Mouse (Mus musculus) hindbrain, postnatal 0 days (tissue): ENCODE data around the gene Mta1. TPM values are rescaled to one million over a fixed set of nuclear protein-coding genes. Genes with fewer than 3 reads are reported as not detected.

Experiments
- ATAC-seq: fragments of 200-750 bp; cut with Nextera tagmentation; 2 replicates; pipeline ENCODE4 v1.8.0; 2017; ENCODE audit warnings: mild to moderate bottlenecking, moderate TSS enrichment, moderate library complexity
- DNase-seq: peaks from one replicate; pipeline ENCODE4 v3.0.0-alpha.2; 2015; ENCODE audit warnings: low spot score
- H3K27ac ChIP-seq: fragments of 300-500 bp; sonication (generic); 2 replicates; pipeline ENCODE4 v1.5.1; 2014; ENCODE audit warnings: mild to moderate bottlenecking
- H3K27me3 ChIP-seq: fragments of 300-500 bp; sonication (generic); 2 replicates; pipeline ENCODE4 v1.6.1; 2014; ENCODE audit warnings: low read length, mixed read lengths; ENCODE audit not compliant: insufficient read depth
- H3K36me3 ChIP-seq: fragments of 300-500 bp; sonication (generic); 2 replicates; pipeline ENCODE4 v1.6.1; 2014; ENCODE audit warnings: low read length, mixed read lengths; ENCODE audit not compliant: insufficient read depth
- H3K4me1 ChIP-seq: fragments of 300-500 bp; sonication (generic); 2 replicates; pipeline ENCODE4 v1.6.1; 2014; ENCODE audit warnings: antibody characterized with exemption, low read length, mixed read lengths; ENCODE audit not compliant: insufficient read depth
- H3K4me2 ChIP-seq: fragments of 300-500 bp; sonication (generic); 2 replicates; pipeline ENCODE4 v1.6.1; 2014; ENCODE audit warnings: low read depth, mild to moderate bottlenecking, low read length, moderate library complexity, mixed read lengths
- H3K4me3 ChIP-seq: fragments of 300-500 bp; sonication (generic); 2 replicates; pipeline ENCODE4 v1.5.1; 2014; ENCODE audit warnings: low read length
- H3K9ac ChIP-seq: fragments of 300-500 bp; sonication (generic); replicated peaks from 2 replicates; pipeline ENCODE4 v1.6.1; 2014; ENCODE audit warnings: mild to moderate bottlenecking, low read length, moderate library complexity, mixed read lengths
- H3K9me3 ChIP-seq: fragments of 300-500 bp; sonication (generic); 2 replicates; pipeline ENCODE4 v1.6.1; 2016; ENCODE audit warnings: low read length, mixed read lengths
- CTCF ChIP-seq: IDR thresholded peaks from 2 replicates; pipeline ENCODE4 v1.5.1; 2016; ENCODE audit warnings: antibody characterized with exemption, control low read depth, low read depth
- WGBS: fragments of 180-500 bp; shearing (Covaris S2); extraction: QIAGEN DNeasy Blood & Tissue Kit; methylation state at CpG from one replicate; pipeline ENCODE4 v1.1.7; 2014; 5-methylcytosine and 5-hydroxymethylcytosine counted together
- polyA plus RNA-seq: library from polyadenylated mRNA; unstranded; fragments of >200 nt; fragmentation: Nextera tagmentation; extraction: Ambion mirVana; gene quantifications from 2 replicates; pipeline ENCODE4 v1.2.1, GENCODE M21; 2015
- total RNA-seq: library from RNA; depleted of rRNA; stranded (reverse); fragments of >200 nt; gene quantifications from 2 replicates; pipeline ENCODE4 v1.2.3, GENCODE M21; 2014

Gene Mta1
- total and polyA plus RNA-seq, 2 experiments from 2014 or later = 13.1 to 57.6 TPM

GRCm38 (mm10) chr12:113074329-113075062, 23.6 kb upstream of the Mta1 start, which contains the start of gene Tex22:
Gene Tex22 (plus strand): TSS chr12:113074502.
- ATAC-seq (peak; percentile 90), DNase-seq (peak; percentile 94)
- H3K4me1 ChIP-seq = peaks cover 11% of the 10 kb centered on the region; the same call in 1 of the 2 replicates
- peaks cover 15% of the 10 kb centered on the region for H3K36me3 ChIP-seq
- H3K4me2 ChIP-seq = peak within 1 kb of the TSS; percentile 90
- peak within 1 kb of the TSS; percentile 97 for H3K27ac ChIP-seq
- TF ChIP-seq CTCF = no peak
- H3K9me3 ChIP-seq = no peaks in the 10 kb centered on the region
- H3K9ac ChIP-seq = peak within 1 kb of the TSS; percentile 73
- H3K27me3 ChIP-seq = no peaks in the 10 kb centered on the region
- peak within 1 kb of the TSS; percentile 36 for H3K4me3 ChIP-seq
- 2% methylated on average over 32 of the region's 32 CpGs for WGBS

DNA sequence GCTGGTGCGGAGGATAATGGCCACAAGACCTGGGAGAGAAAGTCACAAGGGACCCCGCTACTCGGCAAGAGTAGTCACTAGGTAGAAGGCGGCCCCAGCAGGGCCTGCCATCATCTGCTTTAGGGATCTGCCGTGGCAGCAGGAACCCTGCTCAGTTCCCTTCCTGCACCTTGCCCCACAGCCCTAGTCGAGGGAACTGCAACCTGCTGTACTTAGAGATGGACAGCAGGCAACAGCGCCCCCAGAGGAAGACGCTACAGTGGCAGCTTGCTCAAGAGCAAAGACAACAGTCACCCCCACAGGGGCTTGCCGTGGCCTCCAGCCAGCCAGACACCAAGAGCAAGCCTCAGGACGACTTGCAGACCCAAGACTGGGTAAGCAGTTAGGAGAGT, 23.0 kb upstream of the Mta1 start:
- H3K4me2 ChIP-seq = peak overlapping the region; percentile 90
- H3K36me3 ChIP-seq = peaks cover 9% of the 10 kb centered on the region
- H3K9ac ChIP-seq = peak overlapping the region; percentile 73
- H3K9me3 ChIP-seq = no peaks in the 10 kb centered on the region
- peak; percentile 99 for TF ChIP-seq CTCF
- no peaks in the 10 kb centered on the region for H3K27me3 ChIP-seq
- H3K4me3 ChIP-seq = peak overlapping the region; percentile 36
- H3K27ac ChIP-seq = peak overlapping the region; percentile 97
- DNase-seq = peak; percentile 95
- H3K4me1 ChIP-seq = peaks cover 11% of the 10 kb centered on the region; the same call in 1 of the 2 replicates
- 3% methylated on average over 10 of the region's 10 CpGs for WGBS
- peak; percentile 85 for ATAC-seq

GRCm38 (mm10) chr12:113075486-113075885, 22.6 kb upstream of the Mta1 start:
- no peaks in the 10 kb centered on the region for H3K9me3 ChIP-seq
- TF ChIP-seq CTCF = no peak
- peak; percentile 5 for ATAC-seq
- no peaks in the 10 kb centered on the region for H3K27me3 ChIP-seq
- 64% methylated on average over 6 of the region's 6 CpGs for WGBS
- H3K4me2 ChIP-seq = peak overlapping the region; percentile 90
- DNase-seq = no peak
- H3K36me3 ChIP-seq = peaks cover 5% of the 10 kb centered on the region
- peak overlapping the region; percentile 73; the same call in 1 of the 2 replicates for H3K9ac ChIP-seq
- peak overlapping the region; percentile 97; the same call in 1 of the 2 replicates for H3K27ac ChIP-seq
- H3K4me1 ChIP-seq = peaks cover 11% of the 10 kb centered on the region; the same call in 1 of the 2 replicates
- H3K4me3 ChIP-seq = no peak overlapping the region

GRCm38 (mm10) chr12:113087276-113087675, 10.8 kb upstream of the Mta1 start:
- no peak for ATAC-seq
- TF ChIP-seq CTCF = no peak
- DNase-seq = no peak
- Histone ChIP-seq H3K27ac (no peak overlapping the region), H3K4me2 (no peak overlapping the region), H3K4me1 (no peaks in the 10 kb centered on the region), H3K27me3 (no peaks in the 10 kb centered on the region), H3K9me3 (no peaks in the 10 kb centered on the region), H3K4me3 (no peak overlapping the region), H3K36me3 (no peaks in the 10 kb centered on the region), H3K9ac (no peak overlapping the region)
- WGBS = 68% methylated on average over 3 of the region's 3 CpGs

GRCm38 (mm10) chr12:113088026-113088425, 10.1 kb upstream of the Mta1 start:
- H3K4me3 ChIP-seq = no peak overlapping the region
- TF ChIP-seq CTCF = no peak
- H3K36me3 ChIP-seq = no peaks in the 10 kb centered on the region
- H3K9ac ChIP-seq = no peak overlapping the region
- no peak overlapping the region for H3K27ac ChIP-seq
- no peak overlapping the region for H3K4me2 ChIP-seq
- DNase-seq (no peak), ATAC-seq (no peak)
- 44% methylated on average over 4 of the region's 4 CpGs for WGBS
- H3K9me3 ChIP-seq = no peaks in the 10 kb centered on the region
- no peaks in the 10 kb centered on the region for H3K4me1 ChIP-seq
- no peaks in the 10 kb centered on the region for H3K27me3 ChIP-seq

GRCm38 (mm10) chr12:113089107-113089506, 9.0 kb upstream of the Mta1 start:
- H3K9me3 ChIP-seq = no peaks in the 10 kb centered on the region
- no peak overlapping the region for H3K4me2 ChIP-seq
- DNase-seq (no peak), ATAC-seq (no peak)
- no peak overlapping the region for H3K27ac ChIP-seq
- no peak overlapping the region for H3K9ac ChIP-seq
- TF ChIP-seq CTCF = no peak
- H3K27me3 ChIP-seq = no peaks in the 10 kb centered on the region
- no peak overlapping the region for H3K4me3 ChIP-seq
- H3K4me1 ChIP-seq = no peaks in the 10 kb centered on the region
- WGBS = 93% methylated on average over 6 of the region's 6 CpGs
- H3K36me3 ChIP-seq = no peaks in the 10 kb centered on the region

DNA sequence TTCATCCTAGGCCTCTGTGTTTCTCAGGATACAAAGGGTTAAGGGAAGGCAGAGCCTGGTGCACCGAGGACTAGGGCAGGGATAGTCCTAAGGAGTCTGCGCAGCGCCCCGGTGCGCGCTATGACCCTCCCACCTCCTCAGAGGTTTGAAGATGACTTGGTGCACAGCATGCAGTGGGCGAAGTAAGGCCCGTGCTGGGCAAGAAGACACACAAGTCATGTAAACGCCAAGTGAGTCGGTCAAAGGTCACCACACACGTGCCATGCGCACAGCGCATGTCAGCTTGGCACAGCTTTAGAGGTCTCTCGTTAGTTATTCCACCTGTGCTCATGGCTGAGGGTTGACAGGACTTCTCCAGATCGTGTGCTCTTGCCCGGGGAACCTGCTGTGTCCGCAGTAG, 8.0 kb upstream of the Mta1 start:
- ATAC-seq (no peak), DNase-seq (no peak)
- Histone ChIP-seq H3K9ac (no peak overlapping the region), H3K4me3 (no peak overlapping the region), H3K36me3 (no peaks in the 10 kb centered on the region), H3K27ac (no peak overlapping the region), H3K27me3 (no peaks in the 10 kb centered on the region), H3K4me2 (no peak overlapping the region), H3K9me3 (no peaks in the 10 kb centered on the region), H3K4me1 (no peaks in the 10 kb centered on the region)
- no peak for TF ChIP-seq CTCF
- WGBS = 81% methylated on average over 17 of the region's 17 CpGs
